In genomic region chr6:72957093-72957435, GRCm38 (mm10) we compare ENCODE assay signal across 8 mouse cellular contexts. TPM values are rescaled to one million over a fixed set of nuclear protein-coding genes. Genes with fewer than 3 reads are reported as not detected.
A peak's percentile ranks its signal among the peaks of the same experiment; 100 is the strongest.
DNase-seq lines count a peak whose midpoint lies in the region; ATAC-seq and TF ChIP-seq lines count a peak whose summit lies in the region.

No protein-coding gene starts in this region.

- no peaks in the 10 kb centered on the region for H3K9me3 ChIP-seq in forebrain, embryonic 15.5 days
- no peaks in the 10 kb centered on the region for H3K9me3 ChIP-seq in liver, embryonic 16.5 days (replicated peaks; ENCODE audit: control insufficient read depth, low read length)

- ATAC-seq in forebrain, embryonic 15.5 days (replicated peaks) = no peak
- no peak for ATAC-seq in liver, embryonic 16.5 days (ENCODE audit: low read depth)
- ATAC-seq in erythroid progenitor cell, adult 5-6 weeks (replicated peaks; ENCODE audit: low FRiP score, poor library complexity, severe bottlenecking) = no peak

- H3K9ac ChIP-seq in forebrain, embryonic 15.5 days (replicated peaks) = peak overlapping the region; percentile 100
- H3K9ac ChIP-seq in liver, embryonic 16.5 days (ENCODE audit: low read depth, low read length) = no peak overlapping the region; the same call in 1 of the 2 replicates

- no peak for TF ChIP-seq CTCF in left cerebral cortex, adult 2 months (IDR thresholded peaks at IDR 0.05)
- no peak for TF ChIP-seq CTCF in bone marrow macrophage, adult 2 months (IDR thresholded peaks at IDR 0.05; ENCODE audit: low read depth, low read length)

- no peak for TF ChIP-seq POLR2A in bone marrow macrophage, adult 2 months (IDR thresholded peaks at IDR 0.05; ENCODE audit: borderline replicate concordance, low read depth, low read length)

- H3K27ac ChIP-seq in left cerebral cortex, adult 2 months = peak overlapping the region; percentile 68
- H3K27ac ChIP-seq in bone marrow macrophage, adult 2 months (ENCODE audit: insufficient read depth, low read depth, low read length) = no peak overlapping the region; the same call in 1 of the 2 replicates
- peak overlapping the region; percentile 98 for H3K27ac ChIP-seq in forebrain, embryonic 15.5 days (replicated peaks)
- no peak overlapping the region for H3K27ac ChIP-seq in liver, embryonic 16.5 days (ENCODE audit: low read length)

- no peak for DNase-seq in left cerebral cortex, adult 2 months (ENCODE audit: extremely low spot score in 1 of 2, low spot score in 2 of 2)
- no peak for DNase-seq in left cerebral cortex, adult 8-10 months (ENCODE audit: low spot score in 2 of 2)
- DNase-seq in retina, embryonic 14.5 days (ENCODE audit: low spot score) = no peak
- DNase-seq in kidney, adult 18-20 months = no peak

- intact Hi-C loops in left cerebral cortex, adult 2 months (cut with DNase I) = loop anchor here (5.0 kb wide), 1 partner anchor 95 kb away; no protein-coding TSS in a partner anchor

- no peaks in the 10 kb centered on the region for H3K36me3 ChIP-seq in forebrain, embryonic 15.5 days
- H3K36me3 ChIP-seq in liver, embryonic 16.5 days (ENCODE audit: control insufficient read depth, insufficient read depth) = no peaks in the 10 kb centered on the region

- peak overlapping the region; percentile 67 for H3K4me2 ChIP-seq in forebrain, embryonic 15.5 days (replicated peaks)
- H3K4me2 ChIP-seq in liver, embryonic 16.5 days (ENCODE audit: low read depth, low read length) = peak overlapping the region; percentile 46

- no peaks in the 10 kb centered on the region for H3K27me3 ChIP-seq in forebrain, embryonic 15.5 days
- peaks cover 9% of the 10 kb centered on the region for H3K27me3 ChIP-seq in liver, embryonic 16.5 days (ENCODE audit: control insufficient read depth, insufficient read depth, low read depth, low read length)

- H3K4me1 ChIP-seq in bone marrow macrophage, adult 2 months (ENCODE audit: control insufficient read depth, insufficient read depth, low read length) = peaks cover 22% of the 10 kb centered on the region
- H3K4me1 ChIP-seq in forebrain, embryonic 15.5 days = peaks cover 25% of the 10 kb centered on the region
- H3K4me1 ChIP-seq in liver, embryonic 16.5 days (ENCODE audit: control insufficient read depth, low read depth, low read length) = peaks cover 13% of the 10 kb centered on the region

- WGBS in forebrain, embryonic 15.5 days = under 1% methylated on average over 14 of the region's 14 CpGs
- 2% methylated on average over 14 of the region's 14 CpGs for WGBS in liver, embryonic 16.5 days (ENCODE audit: insufficient replicate concordance)

- H3K4me3 ChIP-seq in left cerebral cortex, adult 2 months = peak overlapping the region; percentile 95
- H3K4me3 ChIP-seq in bone marrow macrophage, adult 2 months (ENCODE audit: insufficient read depth, low read length) = peak overlapping the region; percentile 81
- peak overlapping the region; percentile 87 for H3K4me3 ChIP-seq in forebrain, embryonic 15.5 days
- H3K4me3 ChIP-seq in liver, embryonic 16.5 days (ENCODE audit: low read depth, low read length) = peak overlapping the region; percentile 70

RNA-seq across cellular contexts. Expression of gene Tmsb10, which starts 1.5 kb away (rescaled TPM):
- 100 to 1,000 TPM; 429 to 476 TPM for total RNA-seq in left cerebral cortex, adult 2 months (2021)
- total RNA-seq in left cerebral cortex, adult 8-10 months (2022) = 100 to 1,000 TPM; 329 to 544 (median 431) TPM
- polyA plus RNA-seq in bone marrow macrophage, adult 2 months (2012; ENCODE audit: insufficient read depth, insufficient read length, missing spikeins) = 394 and 410 TPM in 2 replicates
- polyA plus RNA-seq in forebrain, embryonic 15.5 days (2015; fragmentation: Nextera tagmentation; extraction: Ambion mirVana) = 4,419 and 4,667 TPM in 2 replicates
- 255 and 258 TPM in 2 replicates for polyA plus RNA-seq in liver, embryonic 16.5 days (2015; fragmentation: Nextera tagmentation; extraction: Ambion mirVana)
- 283 and 289 TPM in 2 replicates for total RNA-seq in erythroid progenitor cell, adult 5-6 weeks (2015; ENCODE audit: low replicate concordance)
- 141 and 146 TPM in 2 replicates for total RNA-seq in erythroid progenitor cell, adult 5-6 weeks (2017; ENCODE audit: low replicate concordance)

RNA-seq across cellular contexts. Expression of gene Kcmf1, which starts 57.3 kb away (rescaled TPM):
- 10 to 100 TPM; 66.0 to 72.0 TPM for total RNA-seq in left cerebral cortex, adult 2 months (2021)
- 10 to 100 TPM; 66.2 to 67.2 (median 67.1) TPM for total RNA-seq in left cerebral cortex, adult 8-10 months (2022)
- 73.8 and 76.3 TPM in 2 replicates for polyA plus RNA-seq in bone marrow macrophage, adult 2 months (2012; ENCODE audit: insufficient read depth, insufficient read length, missing spikeins)
- polyA plus RNA-seq in forebrain, embryonic 15.5 days (2015; fragmentation: Nextera tagmentation; extraction: Ambion mirVana) = 37.6 and 38.9 TPM in 2 replicates
- polyA plus RNA-seq in liver, embryonic 16.5 days (2015; fragmentation: Nextera tagmentation; extraction: Ambion mirVana) = 15.0 and 15.4 TPM in 2 replicates
- total RNA-seq in erythroid progenitor cell, adult 5-6 weeks (2015; ENCODE audit: low replicate concordance) = 71.3 and 116 TPM in 2 replicates
- total RNA-seq in erythroid progenitor cell, adult 5-6 weeks (2017; ENCODE audit: low replicate concordance) = 67.9 and 107 TPM in 2 replicates

Comparison
In these comparisons a context has a peak if more than half of its experiments do, and no peak if none do; other contexts are left out.
1. H3K27ac ChIP-seq: peak in left cerebral cortex, adult 2 months (single experiment) and forebrain, embryonic 15.5 days (single experiment); none in bone marrow macrophage, adult 2 months (single experiment) and liver, embryonic 16.5 days (single experiment).
2. Peak in every context shown above with its lines, with median percentiles within 50 percentile points of each other: H3K4me3 ChIP-seq.